Mouse (Mus musculus) neural tube, embryonic 10.5 days (tissue): ENCODE results near the gene Mre11a.
"Not testable (repeated sequence)": the region's sequence is repeated elsewhere in the genome, so short reads cannot be mapped to it uniquely, and the experiment has no call there.

Source experiments
- DNase-seq: peaks from one replicate; pipeline ENCODE4 v3.0.0-alpha.2; 2017; ENCODE audit warnings: low spot score; ENCODE audit errors: extremely low spot score

Mre11a gene

GRCm38 (mm10) chr9:14868326-14868725 is 83.9 kb downstream of the Mre11a start:
- DNase-seq: no peak

DNA sequence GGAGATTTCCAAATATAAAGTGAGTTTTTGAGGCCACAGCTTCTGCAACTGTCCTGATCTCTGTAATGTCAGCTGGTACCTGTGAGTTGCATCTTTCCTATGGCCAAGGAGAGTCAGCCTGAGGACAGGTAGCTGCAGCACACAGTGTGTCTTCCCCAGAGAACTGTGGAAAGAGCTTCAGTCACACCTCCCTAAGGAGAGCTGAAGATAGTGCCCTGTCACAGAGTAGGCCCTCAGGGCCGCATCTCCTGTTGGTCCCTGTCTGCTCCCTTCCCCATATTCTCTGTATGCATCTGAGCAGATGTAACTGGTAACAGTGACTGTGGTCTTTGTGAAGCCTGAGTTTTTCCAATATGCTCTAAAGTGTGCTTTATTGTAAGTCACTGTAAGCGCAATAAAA is 85.9 kb downstream of the Mre11a start:
- DNase-seq: no peak

DNA sequence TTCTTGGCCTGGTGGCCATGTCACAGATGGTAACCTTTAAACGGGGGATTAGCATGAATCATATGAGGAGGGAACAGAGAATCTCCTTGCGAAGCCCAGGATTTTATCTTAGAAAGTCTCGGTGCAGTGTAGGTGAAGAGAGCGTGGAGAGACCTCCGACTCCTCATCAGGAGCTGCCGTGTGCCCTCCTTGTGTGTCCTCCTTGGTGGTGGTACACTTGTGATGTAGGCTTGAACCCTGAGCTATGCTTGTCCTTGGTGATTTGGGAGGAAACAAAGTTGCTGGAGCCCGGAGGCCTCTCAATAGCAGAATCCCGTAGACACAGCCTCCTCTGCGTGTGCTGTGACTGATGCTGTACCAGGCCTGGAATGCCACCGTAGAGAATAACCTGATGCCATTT is 86.3 kb downstream of the Mre11a start:
- DNase-seq: no peak

DNA sequence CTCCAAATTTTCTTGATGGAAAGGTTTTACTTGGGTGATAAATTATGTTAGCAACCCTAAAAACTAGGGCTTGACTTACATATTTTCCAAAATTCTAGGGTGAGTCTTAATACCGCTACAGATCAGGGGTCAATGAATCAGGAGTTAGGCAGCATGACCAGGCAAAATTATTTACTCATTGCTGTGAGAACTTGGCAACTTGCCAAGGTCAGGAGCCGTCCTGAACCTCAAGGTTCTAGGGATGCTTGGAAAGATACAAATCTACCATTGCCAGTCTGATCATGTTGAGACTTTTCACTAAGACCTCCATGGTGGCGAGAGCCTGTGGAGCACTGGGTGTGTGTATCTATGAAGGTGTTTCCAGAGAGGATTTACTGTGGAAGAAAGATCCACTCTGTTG is 87.1 kb downstream of the Mre11a start:
- no peak for DNase-seq

DNA sequence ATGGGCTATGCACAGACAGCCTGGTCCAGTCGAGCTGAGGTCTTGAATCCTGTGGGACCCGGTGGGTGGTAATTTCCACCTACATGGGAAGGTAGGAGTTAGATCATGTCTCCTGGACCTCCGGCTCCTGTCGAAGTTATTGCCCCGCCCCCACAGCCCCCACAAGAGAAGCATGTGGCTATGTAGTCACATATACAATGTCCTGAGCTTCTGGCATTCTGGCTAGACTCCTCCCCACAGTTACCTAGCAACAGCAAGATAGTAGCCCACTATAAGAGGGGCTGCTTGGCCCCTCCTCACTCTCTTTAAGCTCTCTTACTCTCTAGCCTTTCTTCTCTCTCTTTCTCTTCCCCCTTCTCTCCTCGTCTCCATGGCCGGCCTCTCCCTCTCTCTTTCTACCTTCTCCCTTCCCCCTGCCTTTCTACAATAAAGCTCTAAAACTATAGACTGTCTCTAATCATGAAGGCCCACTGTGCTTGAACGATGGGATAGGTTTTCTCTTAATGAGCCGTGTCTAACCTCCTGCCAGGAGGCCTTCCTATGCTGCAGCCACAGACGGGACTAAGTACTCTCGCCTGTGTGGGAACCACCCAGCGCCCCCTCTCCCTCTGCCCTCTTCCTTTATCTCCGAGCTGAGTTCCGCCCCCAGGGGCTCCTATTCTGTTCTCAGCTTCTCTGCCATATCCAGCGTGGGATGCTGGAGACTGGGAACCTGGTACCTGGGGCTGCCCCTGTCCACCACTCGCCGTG is 87.9 kb downstream of the Mre11a start:
- DNase-seq: peak; percentile 45

DNA sequence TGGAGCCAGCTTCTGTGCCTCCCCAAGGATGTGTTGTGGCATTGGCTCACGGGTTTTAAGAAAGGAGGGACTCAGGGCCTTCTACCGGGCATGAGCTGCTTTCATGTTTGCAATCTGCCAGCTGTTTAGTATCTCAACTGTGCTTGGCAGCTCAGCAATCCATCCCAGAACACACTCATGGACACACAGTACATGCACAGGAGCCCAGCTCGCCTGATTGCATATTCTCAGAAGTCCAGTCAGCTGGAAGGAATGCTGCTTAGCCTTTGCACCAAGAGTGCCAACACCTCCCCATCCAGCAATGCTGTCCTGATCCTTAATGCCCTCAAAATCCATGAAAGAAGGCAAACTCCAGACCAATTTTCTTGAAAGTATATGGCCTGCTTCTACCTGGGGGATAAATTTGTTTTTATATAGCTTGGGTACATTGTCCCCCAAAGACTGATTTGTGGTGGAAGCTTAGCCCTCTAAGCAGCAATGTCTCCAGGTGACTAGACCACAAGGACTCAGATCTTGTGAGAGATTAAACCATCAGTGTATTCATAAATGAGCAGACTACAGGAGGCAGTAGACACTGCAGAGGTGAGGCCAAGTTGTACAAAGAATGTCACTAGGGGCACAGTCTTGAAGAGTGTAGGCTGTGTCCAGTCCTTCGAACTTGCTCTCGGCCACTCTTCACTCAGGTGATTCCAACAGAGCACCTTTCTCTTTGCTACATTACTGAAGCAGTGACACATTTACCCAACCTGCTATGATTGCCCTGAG is 91.5 kb downstream of the Mre11a start:
- DNase-seq: no peak

- not testable (repeated sequence) for DNase-seq
Observed at GRCm38 (mm10) chr9:14876566-14876965, 92.1 kb downstream of the Mre11a start.

GRCm38 (mm10) chr9:14884641-14885040 is 100.2 kb downstream of the Mre11a start:
- no peak for DNase-seq

- DNase-seq: no peak
Observed at GRCm38 (mm10) chr9:14885151-14885550, 100.7 kb downstream of the Mre11a start.

DNA sequence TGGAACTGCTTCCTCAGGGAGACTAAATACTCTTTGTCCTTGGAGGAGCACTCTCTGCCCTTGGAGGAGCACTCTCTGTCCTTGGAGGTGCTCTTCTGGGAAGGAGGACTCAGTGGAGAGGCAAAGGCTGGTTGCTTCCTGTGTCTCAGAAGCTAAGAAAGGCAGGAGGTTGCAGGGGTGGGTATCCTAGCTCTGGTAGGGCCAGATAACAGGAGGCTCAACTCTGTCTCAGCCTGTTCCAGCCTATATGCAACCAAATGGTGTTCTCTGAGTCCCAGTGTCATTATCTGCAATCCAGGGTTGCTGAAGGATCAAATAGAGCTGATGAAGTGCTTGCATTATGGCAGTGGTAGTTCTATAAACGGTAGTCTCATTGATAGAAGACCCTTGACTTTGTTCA is 101.5 kb downstream of the Mre11a start:
- no peak for DNase-seq
